In genomic region chr13:20213861-20214260, GRCm38 (mm10) we compare ENCODE assay signal across 15 mouse cellular contexts.
"Had no signal": no experiment of that assay in that cellular context is flagged by ENCODE, and none has a peak within 500 bp of the region (broad histone marks: within the 10 kb centered on the region; RNA-seq: fewer than 3 reads in every experiment).

No protein-coding gene starts in this region.

- H3K4me2 ChIP-seq: neural tube, embryonic 15.5 days; stomach, embryonic 15.5 days had no signal

- H3K27ac ChIP-seq: neural tube, embryonic 15.5 days; stomach, embryonic 15.5 days; stomach, postnatal 0 days had no signal

- H3K4me3 ChIP-seq: neural tube, embryonic 15.5 days; stomach, embryonic 15.5 days had no signal

- H3K9ac ChIP-seq: neural tube, embryonic 15.5 days; stomach, embryonic 15.5 days had no signal

- H3K27me3 ChIP-seq: neural tube, embryonic 15.5 days; stomach, embryonic 15.5 days had no signal

- H3K36me3 ChIP-seq: neural tube, embryonic 15.5 days; stomach, embryonic 15.5 days had no signal

- H3K4me1 ChIP-seq: neural tube, embryonic 15.5 days; stomach, embryonic 15.5 days had no signal

- H3K9me3 ChIP-seq: neural tube, embryonic 15.5 days; stomach, embryonic 15.5 days had no signal

- DNase-seq: retina, postnatal 1 day; right cerebral cortex, adult 18-20 months; right cerebral cortex, postnatal 14 days; right cerebral cortex, postnatal 25 days; right cerebral cortex, postnatal 4 days; spleen, adult 18-20 months; thymus, adult 18-20 months; thymus, adult 2 months; thymus, postnatal 14 days; thymus, postnatal 25 days; thymus, postnatal 36 days; thymus, postnatal 4 days had no signal
